Mouse (Mus musculus) cortical plate, adult 2 months (tissue): Measurements from ENCODE around the gene Nadk2.

Source experiments
- CTCF ChIP-seq: fragments of 200-500 bp; IDR thresholded peaks from 2 replicates; pipeline ENCODE4 v1.5.1; 2011; ENCODE audit warnings: mild to moderate bottlenecking, control low read depth, low read length; ENCODE audit not compliant: insufficient read depth; ENCODE audit errors: extremely low read depth
- POLR2A ChIP-seq: fragments of 200-500 bp; IDR thresholded peaks from 2 replicates; pipeline ENCODE4 v1.6.1; 2011; ENCODE audit warnings: mild to moderate bottlenecking, low read length, control low read depth; ENCODE audit not compliant: insufficient read depth; ENCODE audit errors: extremely low read depth

DNA sequence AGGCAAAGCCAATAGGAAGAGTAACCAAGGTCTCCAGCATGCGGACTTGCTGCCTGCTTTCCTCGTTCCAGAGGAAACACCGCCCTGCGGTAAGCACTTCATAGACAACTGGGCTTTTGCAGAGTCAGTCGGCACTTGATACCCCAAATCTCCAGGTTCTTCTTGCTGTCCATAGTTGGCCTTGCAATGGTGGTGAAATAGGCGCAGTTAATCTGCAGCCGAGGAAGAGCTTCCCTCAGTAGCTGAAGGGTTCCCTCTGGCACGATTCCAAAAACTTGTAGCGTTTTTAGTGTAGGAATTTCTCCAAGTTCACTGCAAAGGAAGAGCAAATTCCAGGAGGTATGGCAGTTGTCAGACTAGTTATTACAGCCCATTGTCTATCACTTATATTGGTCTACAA, 42.5 kb downstream of the Nadk2 start:
- TF ChIP-seq CTCF: no peak
- no peak for TF ChIP-seq POLR2A
